Mouse (Mus musculus) ES-E14 (cell line): ENCODE measurements at regions not wholly inside any gene's neighbourhood (a gene's known extent, or its start where the extent isn't known, plus 50 kb on each side); places are given as distances from the start of the nearest gene placed in this dataset.

Experiments
- DNase-seq: peaks from one replicate; pipeline ENCODE4 v3.0.0-alpha.2; 2013; ENCODE audit warnings: low read depth, low spot score
- H3K27ac ChIP-seq: 2 replicates; pipeline ENCODE4 v1.5.1; 2012; ENCODE audit warnings: low read depth, mild to moderate bottlenecking, low read length, moderate library complexity, mixed read lengths; ENCODE audit not compliant: poor library complexity, insufficient read depth, severe bottlenecking
- H3K36me3 ChIP-seq: 2 replicates; pipeline ENCODE4 v1.6.1; 2012; ENCODE audit warnings: mild to moderate bottlenecking, low read length, moderate library complexity, mixed read lengths; ENCODE audit not compliant: control insufficient read depth, poor library complexity, insufficient read depth, severe bottlenecking
- H3K4me1 ChIP-seq, 2 experiments: fragments of 150-350 bp in 1 of 2; sonication (generic) in 1 of 2; 2 replicates each; pipeline ENCODE4 v1.6.1; 2012; ENCODE audit warnings: low read length in 2 of 2, mild to moderate bottlenecking in 1 of 2, mixed read lengths in 1 of 2; ENCODE audit not compliant: control insufficient read depth in 2 of 2, insufficient read depth in 2 of 2, poor library complexity in 1 of 2
- H3K4me3 ChIP-seq, 2 experiments: fragments of 150-350 bp in 1 of 2; sonication (generic) in 1 of 2; 2 replicates each; pipeline ENCODE4 v1.5.1; 2012; ENCODE audit warnings: low read length in 2 of 2, low read depth in 1 of 2, mild to moderate bottlenecking in 1 of 2, mixed read lengths in 1 of 2; ENCODE audit not compliant: insufficient read depth in 1 of 2, poor library complexity in 1 of 2, severe bottlenecking in 1 of 2
- H3K9ac ChIP-seq: 2 replicates; pipeline ENCODE4 v1.6.1; 2012; ENCODE audit warnings: low read depth, mild to moderate bottlenecking, low read length, mixed read lengths; ENCODE audit not compliant: poor library complexity, insufficient read depth, severe bottlenecking
- H3K9me3 ChIP-seq: fragments of 150-350 bp; sonication (generic); 2 replicates; pipeline ENCODE4 v1.6.1; 2012; ENCODE audit warnings: low read depth, mild to moderate bottlenecking, low read length; ENCODE audit not compliant: control insufficient read depth, insufficient read depth
- CHD2 ChIP-seq: IDR thresholded peaks from 2 replicates; pipeline ENCODE4 v1.6.1; 2014; ENCODE audit warnings: mild to moderate bottlenecking, low read depth, low read length, inconsistent platforms
- HCFC1 ChIP-seq: IDR thresholded peaks from 2 replicates; pipeline ENCODE4 v1.6.1; 2012; ENCODE audit warnings: low read length, inconsistent platforms, borderline replicate concordance; ENCODE audit not compliant: insufficient read depth
- MAFK ChIP-seq: IDR thresholded peaks from 2 replicates; pipeline ENCODE4 v1.6.1; 2014; ENCODE audit warnings: mild to moderate bottlenecking, low read depth, low read length, inconsistent platforms; ENCODE audit not compliant: insufficient read depth
- ZC3H11A ChIP-seq: IDR thresholded peaks from 2 replicates; pipeline ENCODE4 v1.6.1; 2012; ENCODE audit warnings: low read depth, mild to moderate bottlenecking, inconsistent platforms, low read length, borderline replicate concordance
- ZNF384 ChIP-seq: IDR thresholded peaks from 2 replicates; pipeline ENCODE4 v1.6.1; 2012; ENCODE audit warnings: low read depth, low read length, inconsistent platforms
- in situ Hi-C, 2 experiments: fragments of 600-800 bp; cut with MboI; formaldehyde crosslinking; loops; one replicate each; pipeline ENCODE4 v1.15.1; 2025; ENCODE audit warnings: low sequenced_read_pairs in 2 of 2, inconsistent platforms in 1 of 2; ENCODE audit not compliant: unreplicated experiment in 2 of 2

GRCm38 (mm10) chr4:7171637-7172417 lies 1067.0 kb downstream of the Car8 start:
- Histone ChIP-seq H3K4me3 (no peak overlapping the region), H3K9ac (no peak overlapping the region), H3K36me3 (no peaks in the 10 kb centered on the region), H3K4me1 (no peaks in the 10 kb centered on the region), H3K27ac (no peak overlapping the region), H3K9me3 (0 out of 2 replicates have a peak, but pooled peaks cover 1% of the 10 kb centered on the region)
- in situ Hi-C loops, result no loop called here
- no peak for TF ChIP-seq CHD2
- TF ChIP-seq MAFK, result no peak
- no peak for TF ChIP-seq ZNF384
- TF ChIP-seq HCFC1, result no peak
- TF ChIP-seq ZC3H11A, result no peak
- DNase-seq, result no peak

- Histone ChIP-seq H3K27ac (no peak overlapping the region), H3K36me3 (no peaks in the 10 kb centered on the region), H3K4me1 (no peaks in the 10 kb centered on the region), H3K9me3 (peaks cover 4% of the 10 kb centered on the region; the same call in 1 of the 2 replicates), H3K9ac (no peak overlapping the region), H3K4me3 (no peak overlapping the region)
- no peak for DNase-seq
- in situ Hi-C loops, result no loop called here
- TF ChIP-seq MAFK, result no peak
- no peak for TF ChIP-seq HCFC1
- TF ChIP-seq ZC3H11A, result no peak
- TF ChIP-seq ZNF384, result no peak
- no peak for TF ChIP-seq CHD2
These were observed 1077.4 kb downstream of the Car8 start for GRCm38 (mm10) chr4:7161411-7161810.

- in situ Hi-C loops, result no loop called here
- DNase-seq, result no peak
- Histone ChIP-seq H3K4me1 (no peaks in the 10 kb centered on the region), H3K9me3 (no peaks in the 10 kb centered on the region), H3K9ac (no peak overlapping the region), H3K4me3 (no peak overlapping the region), H3K36me3 (no peaks in the 10 kb centered on the region), H3K27ac (no peak overlapping the region)
- TF ChIP-seq MAFK (no peak), ZNF384 (no peak), ZC3H11A (no peak), CHD2 (no peak), HCFC1 (no peak)
These were observed 1081.0 kb downstream of the Car8 start for GRCm38 (mm10) chr4:7157883-7158282.

- Histone ChIP-seq H3K9me3 (no peaks in the 10 kb centered on the region), H3K9ac (no peak overlapping the region), H3K27ac (no peak overlapping the region), H3K4me3 (no peak overlapping the region), H3K36me3 (no peaks in the 10 kb centered on the region), H3K4me1 (no peaks in the 10 kb centered on the region)
- TF ChIP-seq CHD2 (no peak), ZNF384 (no peak), MAFK (no peak), ZC3H11A (no peak), HCFC1 (no peak)
- no peak for DNase-seq
- in situ Hi-C loops, result no loop called here
These were observed 1084.6 kb downstream of the Car8 start for GRCm38 (mm10) chr4:7154256-7154655.

- no peaks in the 10 kb centered on the region for H3K9me3 ChIP-seq
- H3K4me1 ChIP-seq, result no peaks in the 10 kb centered on the region
- H3K4me3 ChIP-seq, result no peak overlapping the region
- H3K27ac ChIP-seq, result no peak overlapping the region
- in situ Hi-C loops, result no loop called here
- H3K36me3 ChIP-seq, result no peaks in the 10 kb centered on the region
- no peak for DNase-seq
- no peak overlapping the region for H3K9ac ChIP-seq
- TF ChIP-seq HCFC1 (no peak), ZNF384 (no peak), CHD2 (no peak), MAFK (no peak), ZC3H11A (no peak)
These were observed 1085.0 kb downstream of the Car8 start for GRCm38 (mm10) chr4:7153835-7154234.
